Comparison of ENCODE assay signal across 11 mouse cellular contexts in the genomic region with DNA sequence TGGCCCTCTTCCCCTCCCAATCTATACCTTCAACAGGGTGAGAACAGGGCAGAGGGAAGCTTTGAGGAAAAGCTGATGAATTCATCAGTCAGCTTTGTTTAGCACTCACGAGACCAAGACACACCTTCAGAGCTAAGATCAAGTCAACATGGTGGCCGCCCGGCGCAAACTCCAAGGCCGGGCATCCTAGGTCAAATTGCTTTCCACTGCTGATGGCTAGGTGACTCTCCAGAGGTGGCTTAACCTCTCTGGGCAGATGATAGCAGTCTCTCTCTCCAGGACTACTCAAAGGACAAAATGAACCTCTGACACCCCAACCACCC.
DNase-seq lines count a peak whose midpoint lies in the region; ATAC-seq and TF ChIP-seq lines count a peak whose summit lies in the region.
"Had no signal": no experiment of that assay in that cellular context is flagged by ENCODE, and none has a peak within 500 bp of the region (broad histone marks: within the 10 kb centered on the region; RNA-seq: fewer than 3 reads in every experiment).

No protein-coding gene starts in this region.

- no peaks in the 10 kb centered on the region for H3K9me3 ChIP-seq in heart, embryonic 10.5 days
- no peaks in the 10 kb centered on the region for H3K9me3 ChIP-seq in liver, embryonic 11.5 days (ENCODE audit: control insufficient read depth, low read length)
- H3K9me3 ChIP-seq in forebrain, embryonic 15.5 days = no peaks in the 10 kb centered on the region
- H3K9me3 ChIP-seq: liver, embryonic 15.5 days had no signal

- H3K4me2 ChIP-seq in liver, embryonic 11.5 days = no peak overlapping the region
- no peak overlapping the region for H3K4me2 ChIP-seq in forebrain, embryonic 15.5 days (replicated peaks)
- H3K4me2 ChIP-seq: liver, embryonic 15.5 days had no signal

- no peak overlapping the region for H3K4me3 ChIP-seq in heart, embryonic 10.5 days
- H3K4me3 ChIP-seq in liver, adult 2 months (ENCODE audit: insufficient read depth, low read depth, low read length) = no peak overlapping the region
- no peak overlapping the region for H3K4me3 ChIP-seq in liver, embryonic 11.5 days (ENCODE audit: low read depth, low read length)
- H3K4me3 ChIP-seq in forebrain, embryonic 15.5 days = no peak overlapping the region
- peak overlapping the region; percentile 18; the same call in 1 of the 2 replicates for H3K4me3 ChIP-seq in small intestine, adult 2 months (ENCODE audit: low read depth, low read length)
- H3K4me3 ChIP-seq: liver, embryonic 15.5 days had no signal

- peaks cover 71% of the 10 kb centered on the region for H3K4me1 ChIP-seq in heart, embryonic 10.5 days
- H3K4me1 ChIP-seq in liver, adult 2 months (ENCODE audit: control insufficient read depth, insufficient read depth, low read length) = peaks cover 46% of the 10 kb centered on the region
- peaks cover 22% of the 10 kb centered on the region for H3K4me1 ChIP-seq in liver, embryonic 11.5 days (replicated peaks; ENCODE audit: control insufficient read depth, insufficient read depth, low read length)
- peaks cover 36% of the 10 kb centered on the region for H3K4me1 ChIP-seq in forebrain, embryonic 15.5 days
- H3K4me1 ChIP-seq in small intestine, adult 2 months (ENCODE audit: control insufficient read depth, insufficient read depth, insufficient read length, low read length) = peaks cover 32% of the 10 kb centered on the region

- no peak for DNase-seq in heart, embryonic 10.5 days (ENCODE audit: low spot score)
- no peak for DNase-seq in heart, adult 11 months
- DNase-seq in liver, adult 2 months (ENCODE audit: extremely low read depth, low read depth, low spot score) = peak; percentile 88
- no peak for DNase-seq in liver, embryonic 11.5 days (ENCODE audit: low spot score)
- no peak for DNase-seq in adrenal gland, postnatal 14 days
- DNase-seq in B cell, adult 2 months = no peak
- DNase-seq: embryo, embryonic 11 days; right cerebral cortex, adult 18-20 months had no signal

- TF ChIP-seq CTCF in liver, adult 2 months (IDR thresholded peaks at IDR 0.05; ENCODE audit: low read depth, low read length) = no peak
- no peak for TF ChIP-seq CTCF in small intestine, adult 2 months (IDR thresholded peaks at IDR 0.05; ENCODE audit: extremely low read depth, insufficient read length, insufficient replicate concordance, low read depth, low read length)

- H3K27me3 ChIP-seq in heart, embryonic 10.5 days (ENCODE audit: insufficient read depth, poor library complexity, severe bottlenecking) = no peaks in the 10 kb centered on the region
- no peaks in the 10 kb centered on the region for H3K27me3 ChIP-seq in liver, adult 2 months (ENCODE audit: control insufficient read depth, insufficient read depth, low read length)
- H3K27me3 ChIP-seq in liver, embryonic 11.5 days (replicated peaks; ENCODE audit: control insufficient read depth, insufficient read depth, low read length) = no peaks in the 10 kb centered on the region
- H3K27me3 ChIP-seq in forebrain, embryonic 15.5 days = no peaks in the 10 kb centered on the region
- no peaks in the 10 kb centered on the region for H3K27me3 ChIP-seq in small intestine, adult 2 months (ENCODE audit: control insufficient read depth, insufficient read depth, low read length)
- H3K27me3 ChIP-seq: liver, embryonic 15.5 days had no signal

- no peaks in the 10 kb centered on the region for H3K36me3 ChIP-seq in heart, embryonic 10.5 days
- no peaks in the 10 kb centered on the region for H3K36me3 ChIP-seq in liver, adult 2 months (ENCODE audit: control insufficient read depth, insufficient read depth, low read length)
- no peaks in the 10 kb centered on the region for H3K36me3 ChIP-seq in liver, embryonic 11.5 days (ENCODE audit: control insufficient read depth, insufficient read depth, low read length)
- H3K36me3 ChIP-seq in forebrain, embryonic 15.5 days = no peaks in the 10 kb centered on the region
- H3K36me3 ChIP-seq in small intestine, adult 2 months (ENCODE audit: control insufficient read depth, insufficient read depth, low read length) = peaks cover 7% of the 10 kb centered on the region
- H3K36me3 ChIP-seq: liver, embryonic 15.5 days had no signal

- H3K27ac ChIP-seq in heart, embryonic 10.5 days = peak overlapping the region; percentile 75
- H3K27ac ChIP-seq in liver, adult 2 months (replicated peaks; ENCODE audit: insufficient read depth, low read depth, low read length) = peak overlapping the region; percentile 94
- no peak overlapping the region for H3K27ac ChIP-seq in liver, embryonic 11.5 days (ENCODE audit: low read depth, low read length)
- H3K27ac ChIP-seq in forebrain, embryonic 15.5 days (replicated peaks) = peak overlapping the region; percentile 63
- peak overlapping the region; percentile 69 for H3K27ac ChIP-seq in small intestine, adult 2 months (ENCODE audit: insufficient read depth, low read depth, low read length)

- WGBS in heart, embryonic 10.5 days = 87% methylated on average over 5 of the region's 5 CpGs
- 36% methylated on average over 5 of the region's 5 CpGs for WGBS in liver, adult 2 months
- WGBS in liver, embryonic 11.5 days = 86% methylated on average over 5 of the region's 5 CpGs
- 74% methylated on average over 5 of the region's 5 CpGs for WGBS in forebrain, embryonic 15.5 days
- 20% methylated on average over 5 of the region's 5 CpGs for WGBS in small intestine, adult 2 months

- peaks cover 13% of the 10 kb centered on the region for H3K79me2 ChIP-seq in liver, adult 2 months (ENCODE audit: control insufficient read depth, insufficient read depth, low read length)

- no peak for TF ChIP-seq POLR2A in liver, adult 2 months (IDR thresholded peaks at IDR 0.05; ENCODE audit: extremely low read depth, insufficient read depth, low read length)
- TF ChIP-seq POLR2A in small intestine, adult 2 months (IDR thresholded peaks at IDR 0.05; ENCODE audit: low read depth, low read length) = no peak

- ATAC-seq in liver, embryonic 11.5 days (replicated peaks; ENCODE audit: low FRiP score) = no peak
- ATAC-seq in forebrain, embryonic 15.5 days (replicated peaks) = no peak

- peak overlapping the region; percentile 46 for H3K9ac ChIP-seq in liver, adult 2 months (ENCODE audit: low read depth, low read length)
- H3K9ac ChIP-seq in liver, embryonic 11.5 days (ENCODE audit: low read depth, low read length) = no peak overlapping the region
- no peak overlapping the region for H3K9ac ChIP-seq in forebrain, embryonic 15.5 days (replicated peaks)
- H3K9ac ChIP-seq: liver, embryonic 15.5 days had no signal
